Mouse (Mus musculus): ENCODE measurements around the gene Gjd2. TPM values are rescaled to one million over a fixed set of nuclear protein-coding genes. Genes with fewer than 3 reads are reported as not detected.
A peak's percentile ranks its signal among the peaks of the same experiment; 100 is the strongest.

The Gjd2 gene
- polyA plus RNA-seq, 1 experiment from 2014 or later: 1.4 TPM

DNA sequence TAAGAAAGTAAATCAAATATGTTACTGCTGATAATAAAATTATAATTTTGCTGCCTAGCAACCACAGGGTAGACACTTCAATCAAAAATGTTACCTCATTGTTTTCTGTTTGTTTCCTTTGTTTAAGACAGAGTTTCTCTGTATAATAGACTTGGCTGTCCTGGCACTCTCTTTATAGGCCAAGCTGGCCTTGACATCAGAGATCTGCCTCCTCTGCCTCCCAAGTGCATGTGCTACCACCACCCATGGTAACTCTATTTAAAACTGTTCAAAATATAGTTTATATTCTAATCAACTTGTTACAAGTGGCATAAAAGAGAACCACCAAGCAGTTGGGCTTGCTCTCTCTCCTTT, 6.8 kb upstream of the Gjd2 start:
- no peak overlapping the region for H3K27ac ChIP-seq (ENCODE audit: low read depth, low read length)
- no peak overlapping the region for H3K9ac ChIP-seq (ENCODE audit: low read length)
- H3K4me2 ChIP-seq (ENCODE audit: low read depth, low read length, severe bottlenecking): no peak overlapping the region
- H3K9me3 ChIP-seq (ENCODE audit: control insufficient read depth, low read length): no peaks in the 10 kb centered on the region
- no peaks in the 10 kb centered on the region for H3K4me1 ChIP-seq (replicated peaks; ENCODE audit: control insufficient read depth, insufficient read depth, low read length)
- DNase-seq (ENCODE audit: low spot score) (no peak), ATAC-seq (replicated peaks; ENCODE audit: low FRiP score) (0 out of 2 replicates have a peak, but pooled peaks have one; percentile 36)
- no peaks in the 10 kb centered on the region for H3K36me3 ChIP-seq (ENCODE audit: control insufficient read depth, insufficient read depth, low read length)
- no peaks in the 10 kb centered on the region; the same call in 1 of the 2 replicates for H3K27me3 ChIP-seq (ENCODE audit: control insufficient read depth, insufficient read depth, low read length)
- no peak overlapping the region for H3K4me3 ChIP-seq (ENCODE audit: low read depth, low read length)

DNA sequence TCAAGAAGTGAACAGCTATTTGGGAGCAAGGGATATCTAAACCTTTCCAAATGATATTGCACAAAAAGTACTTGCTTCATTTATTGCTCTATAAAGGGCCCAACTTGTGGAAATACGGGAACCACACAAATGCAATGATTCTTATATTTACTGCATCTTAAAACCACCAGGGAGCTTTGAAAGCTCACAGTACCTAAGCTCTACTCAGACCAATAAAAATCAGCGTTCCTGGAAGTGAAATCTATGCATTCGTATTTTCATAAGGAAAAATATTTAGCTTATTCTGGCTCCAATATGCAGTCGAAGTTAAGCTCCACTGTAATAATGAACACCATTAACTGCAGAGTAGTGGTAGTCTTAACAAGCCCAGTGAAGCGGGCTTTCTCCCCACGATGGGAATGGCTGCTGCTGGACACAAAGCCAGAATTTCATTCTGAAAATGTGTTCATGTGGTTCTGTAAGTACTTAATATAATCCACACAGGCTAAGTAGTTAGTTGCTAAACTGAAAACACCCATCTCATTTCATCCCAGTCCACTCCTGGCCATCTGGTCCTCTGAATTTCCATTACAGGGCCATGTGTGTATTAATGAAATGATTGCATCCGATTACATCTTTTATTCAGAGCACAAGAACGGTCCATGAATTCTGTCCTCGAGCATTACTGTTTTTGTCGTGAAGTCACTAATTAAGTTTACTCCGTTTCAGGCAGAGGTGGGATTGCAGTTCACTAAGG, 6.2 kb upstream of the Gjd2 start:
- Histone ChIP-seq H3K9me3 (ENCODE audit: control insufficient read depth, low read length) (no peaks in the 10 kb centered on the region), H3K36me3 (ENCODE audit: control insufficient read depth, insufficient read depth, low read length) (no peaks in the 10 kb centered on the region), H3K9ac (ENCODE audit: low read length) (no peak overlapping the region), H3K4me1 (replicated peaks; ENCODE audit: control insufficient read depth, insufficient read depth, low read length) (no peaks in the 10 kb centered on the region), H3K27me3 (ENCODE audit: control insufficient read depth, insufficient read depth, low read length) (peaks cover 2% of the 10 kb centered on the region), H3K27ac (ENCODE audit: low read depth, low read length) (no peak overlapping the region), H3K4me3 (ENCODE audit: low read depth, low read length) (no peak overlapping the region), H3K4me2 (ENCODE audit: low read depth, low read length, severe bottlenecking) (no peak overlapping the region)
- ATAC-seq (replicated peaks; ENCODE audit: low FRiP score) (0 out of 2 replicates have a peak, but pooled peaks have one; percentile 11), DNase-seq (ENCODE audit: low spot score) (no peak)
- 81% methylated on average over 11 of the region's 11 CpGs for WGBS

DNA sequence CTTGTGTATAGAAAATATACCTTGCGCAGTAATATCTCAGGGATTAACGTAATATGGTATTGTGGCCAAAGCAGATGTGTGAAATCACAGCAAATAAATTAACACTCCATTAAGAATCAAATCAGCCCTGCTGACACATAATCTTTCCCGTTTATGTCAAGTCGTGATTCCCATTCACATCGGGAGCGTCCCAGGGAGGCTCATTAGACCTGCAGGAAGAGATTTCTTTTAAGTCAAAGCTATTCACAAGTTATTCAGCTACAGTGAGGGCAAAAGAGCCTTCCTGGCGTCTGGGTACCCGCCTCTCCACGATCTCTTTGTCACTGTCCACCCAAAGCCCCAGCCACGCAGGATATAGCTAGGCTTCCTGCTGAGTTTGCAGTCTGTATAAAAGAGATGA, 4.7 kb upstream of the Gjd2 start:
- DNase-seq (ENCODE audit: low spot score): no peak
- no peaks in the 10 kb centered on the region for H3K9me3 ChIP-seq (ENCODE audit: control insufficient read depth, low read length)

DNA sequence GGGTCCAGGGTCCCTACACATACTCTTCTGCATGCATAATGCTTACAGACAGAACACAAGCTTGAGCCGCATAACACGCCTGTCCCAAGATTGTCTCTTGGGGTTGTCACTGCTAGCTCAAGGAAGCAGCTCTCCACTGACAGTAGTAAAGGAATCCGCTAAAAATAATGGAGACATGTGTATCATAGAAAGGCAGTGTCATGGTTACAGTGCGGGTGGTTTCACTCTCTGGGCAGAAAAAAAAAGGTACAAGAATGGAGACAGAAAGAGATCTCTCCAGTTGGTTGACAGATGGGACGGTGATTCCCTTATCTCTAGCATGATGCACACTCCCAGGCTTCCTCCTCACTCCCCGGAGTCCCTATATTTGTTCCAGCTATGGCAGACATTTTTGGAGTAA, 1.4 kb upstream of the Gjd2 start:
- H3K27me3 ChIP-seq (ENCODE audit: control insufficient read depth, insufficient read depth, low read length): peaks cover 24% of the 10 kb centered on the region
- DNase-seq (ENCODE audit: low spot score) (no peak), ATAC-seq (replicated peaks; ENCODE audit: low FRiP score) (no peak)
- no peak overlapping the region for H3K4me2 ChIP-seq (ENCODE audit: low read depth, low read length, severe bottlenecking)
- peaks cover 7% of the 10 kb centered on the region; the same call in 1 of the 2 replicates for H3K4me1 ChIP-seq (replicated peaks; ENCODE audit: control insufficient read depth, insufficient read depth, low read length)
- H3K9ac ChIP-seq (ENCODE audit: low read length): no peak overlapping the region
- no peaks in the 10 kb centered on the region for H3K9me3 ChIP-seq (ENCODE audit: control insufficient read depth, low read length)
- no peak overlapping the region for H3K27ac ChIP-seq (ENCODE audit: low read depth, low read length)
- no peak overlapping the region for H3K4me3 ChIP-seq (ENCODE audit: low read depth, low read length)
- 79% methylated on average over 6 of the region's 6 CpGs for WGBS
- H3K36me3 ChIP-seq (ENCODE audit: control insufficient read depth, insufficient read depth, low read length): no peaks in the 10 kb centered on the region

More for the DNA sequence above, 4.7 kb upstream of the Gjd2 start:
- H3K4me3 ChIP-seq (ENCODE audit: low read depth, low read length): no peak overlapping the region
- H3K9ac ChIP-seq (ENCODE audit: low read length): no peak overlapping the region
- peaks cover 17% of the 10 kb centered on the region for H3K27me3 ChIP-seq (ENCODE audit: control insufficient read depth, insufficient read depth, low read length)
- no peak overlapping the region for H3K27ac ChIP-seq (ENCODE audit: low read depth, low read length)
- peaks cover 6% of the 10 kb centered on the region; the same call in 1 of the 2 replicates for H3K4me1 ChIP-seq (replicated peaks; ENCODE audit: control insufficient read depth, insufficient read depth, low read length)
- H3K36me3 ChIP-seq (ENCODE audit: control insufficient read depth, insufficient read depth, low read length): no peaks in the 10 kb centered on the region
- no peak overlapping the region for H3K4me2 ChIP-seq (ENCODE audit: low read depth, low read length, severe bottlenecking)
- WGBS: 21% methylated on average over 10 of the region's 10 CpGs
- ATAC-seq (replicated peaks; ENCODE audit: low FRiP score): peak; percentile 42; the same call in 1 of the 2 replicates

DNA sequence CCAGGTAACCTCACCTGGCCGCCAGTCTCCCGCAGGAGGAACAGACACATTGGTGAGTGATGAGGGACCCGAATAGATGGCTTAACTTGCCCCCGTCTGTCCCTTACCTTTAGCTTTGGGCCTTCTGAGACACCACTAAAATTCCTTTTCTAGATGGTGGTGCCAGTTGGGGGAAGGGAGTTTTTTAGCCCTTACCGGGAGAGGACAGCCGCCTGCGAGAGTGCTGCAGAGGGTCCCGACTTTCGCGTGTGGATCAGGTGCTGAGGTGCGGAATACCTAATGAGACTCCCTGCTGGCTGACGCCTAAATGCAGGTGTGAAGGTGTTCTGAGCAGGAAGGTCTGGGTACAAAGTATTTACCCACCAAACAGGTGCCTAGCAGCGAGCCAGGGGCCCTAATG, 427 bp upstream of the Gjd2 start:
- Histone ChIP-seq H3K4me1 (replicated peaks; ENCODE audit: control insufficient read depth, insufficient read depth, low read length) (peaks cover 7% of the 10 kb centered on the region; the same call in 1 of the 2 replicates), H3K4me3 (ENCODE audit: low read depth, low read length) (peak overlapping the region; percentile 46), H3K36me3 (ENCODE audit: control insufficient read depth, insufficient read depth, low read length) (no peaks in the 10 kb centered on the region), H3K9ac (ENCODE audit: low read length) (peak overlapping the region; percentile 51), H3K27me3 (ENCODE audit: control insufficient read depth, insufficient read depth, low read length) (peaks cover 24% of the 10 kb centered on the region), H3K9me3 (ENCODE audit: control insufficient read depth, low read length) (no peaks in the 10 kb centered on the region), H3K4me2 (ENCODE audit: low read depth, low read length, severe bottlenecking) (peak overlapping the region; percentile 92), H3K27ac (ENCODE audit: low read depth, low read length) (no peak overlapping the region)
- WGBS: 2% methylated on average over 13 of the region's 13 CpGs
- ATAC-seq (replicated peaks; ENCODE audit: low FRiP score): peak; percentile 19; the same call in 1 of the 2 replicates
- DNase-seq (ENCODE audit: low spot score): no peak

DNA sequence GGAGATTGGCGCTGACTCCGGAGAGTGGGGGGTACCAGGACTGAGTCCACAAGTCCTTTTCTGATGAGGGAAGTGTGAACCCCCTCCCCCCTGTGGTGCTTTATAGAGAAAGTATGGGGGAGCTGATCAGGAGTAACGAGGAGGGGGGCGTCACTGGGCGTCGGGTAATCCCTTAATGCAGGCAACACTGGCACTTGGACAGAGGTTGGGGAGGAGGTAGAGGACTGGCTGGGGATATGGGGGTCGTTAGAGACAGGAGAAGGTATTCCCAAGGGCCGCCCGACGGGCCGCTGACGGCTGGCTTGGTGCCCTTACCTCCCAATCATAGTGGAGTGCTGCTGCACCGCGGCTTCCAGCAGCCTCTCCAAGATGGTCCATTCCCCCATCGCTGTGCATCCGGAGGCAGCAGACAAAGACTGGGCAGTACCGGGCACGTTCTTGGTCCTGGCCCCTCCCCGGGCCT, 639 bp downstream of the Gjd2 start:
- H3K9ac ChIP-seq (ENCODE audit: low read length): peak overlapping the region; percentile 51; the same call in 1 of the 2 replicates
- no peak overlapping the region for H3K27ac ChIP-seq (ENCODE audit: low read depth, low read length)
- H3K4me2 ChIP-seq (ENCODE audit: low read depth, low read length, severe bottlenecking): peak overlapping the region; percentile 92
- peak; percentile 74 for ATAC-seq (replicated peaks; ENCODE audit: low FRiP score)
- DNase-seq (ENCODE audit: low spot score): peak; percentile 57
- peaks cover 24% of the 10 kb centered on the region for H3K27me3 ChIP-seq (ENCODE audit: control insufficient read depth, insufficient read depth, low read length)
- WGBS: 3% methylated on average over 19 of the region's 19 CpGs
- H3K4me1 ChIP-seq (replicated peaks; ENCODE audit: control insufficient read depth, insufficient read depth, low read length): peaks cover 7% of the 10 kb centered on the region; the same call in 1 of the 2 replicates
- H3K9me3 ChIP-seq (ENCODE audit: control insufficient read depth, low read length): no peaks in the 10 kb centered on the region
- H3K4me3 ChIP-seq (ENCODE audit: low read depth, low read length): peak overlapping the region; percentile 46
- H3K36me3 ChIP-seq (ENCODE audit: control insufficient read depth, insufficient read depth, low read length): no peaks in the 10 kb centered on the region

DNA sequence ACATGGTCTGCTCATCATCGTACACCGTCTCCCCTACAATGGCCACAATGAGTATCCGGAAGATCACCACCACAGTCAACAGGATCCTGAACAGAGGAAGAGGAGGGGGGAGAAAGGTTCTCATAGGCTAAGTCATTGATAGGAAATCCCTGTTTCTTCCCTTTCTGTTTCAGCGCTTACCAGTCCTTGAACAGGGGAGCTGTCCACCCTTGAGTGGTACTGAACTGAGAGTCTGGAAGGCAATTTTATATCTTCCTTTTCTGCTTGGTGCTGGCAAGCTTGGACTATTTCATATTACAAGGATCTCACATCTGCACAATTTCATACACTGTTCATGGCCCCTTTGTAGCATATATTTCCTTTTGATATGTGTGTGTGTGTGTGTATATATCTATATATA, 1.6 kb downstream of the Gjd2 start:
- 62% methylated on average over 4 of the region's 4 CpGs for WGBS
- peak; percentile 61 for DNase-seq (ENCODE audit: low spot score)
- no peak overlapping the region for H3K4me3 ChIP-seq (ENCODE audit: low read depth, low read length)
- H3K9ac ChIP-seq (ENCODE audit: low read length): no peak overlapping the region
- peaks cover 7% of the 10 kb centered on the region; the same call in 1 of the 2 replicates for H3K4me1 ChIP-seq (replicated peaks; ENCODE audit: control insufficient read depth, insufficient read depth, low read length)
- no peaks in the 10 kb centered on the region for H3K36me3 ChIP-seq (ENCODE audit: control insufficient read depth, insufficient read depth, low read length)
- H3K4me2 ChIP-seq (ENCODE audit: low read depth, low read length, severe bottlenecking): no peak overlapping the region
- H3K27ac ChIP-seq (ENCODE audit: low read depth, low read length): no peak overlapping the region
- H3K9me3 ChIP-seq (ENCODE audit: control insufficient read depth, low read length): no peaks in the 10 kb centered on the region
- peaks cover 24% of the 10 kb centered on the region for H3K27me3 ChIP-seq (ENCODE audit: control insufficient read depth, insufficient read depth, low read length)
- no peak for ATAC-seq (replicated peaks; ENCODE audit: low FRiP score)

DNA sequence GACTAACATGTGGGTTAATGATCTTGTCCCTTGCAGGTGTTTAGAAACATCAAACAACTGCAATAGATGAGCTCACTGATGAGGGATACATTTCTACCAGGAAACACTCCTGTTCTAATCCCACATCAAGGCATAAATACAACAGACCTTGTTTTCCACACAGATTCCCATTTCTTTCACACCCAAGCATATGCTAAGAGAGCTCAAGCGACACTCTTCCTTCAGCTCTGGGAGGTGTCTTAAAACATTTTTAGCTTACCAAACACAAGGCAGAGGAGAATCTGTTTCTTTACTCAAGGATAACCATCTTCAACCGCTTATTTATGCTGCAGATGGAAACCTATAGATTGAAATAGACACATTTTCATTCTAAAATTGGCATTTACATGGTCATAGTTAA, 5.1 kb downstream of the Gjd2 start:
- DNase-seq (ENCODE audit: low spot score): no peak
- 0 out of 2 replicates have a peak, but pooled peaks cover 3% of the 10 kb centered on the region for H3K4me1 ChIP-seq (replicated peaks; ENCODE audit: control insufficient read depth, insufficient read depth, low read length)
- no peak overlapping the region for H3K4me3 ChIP-seq (ENCODE audit: low read depth, low read length)
- H3K27ac ChIP-seq (ENCODE audit: low read depth, low read length): no peak overlapping the region
- no peaks in the 10 kb centered on the region for H3K36me3 ChIP-seq (ENCODE audit: control insufficient read depth, insufficient read depth, low read length)
- no peak overlapping the region for H3K4me2 ChIP-seq (ENCODE audit: low read depth, low read length, severe bottlenecking)
- peaks cover 9% of the 10 kb centered on the region for H3K27me3 ChIP-seq (ENCODE audit: control insufficient read depth, insufficient read depth, low read length)
- no peaks in the 10 kb centered on the region for H3K9me3 ChIP-seq (ENCODE audit: control insufficient read depth, low read length)
- no peak overlapping the region for H3K9ac ChIP-seq (ENCODE audit: low read length)
- WGBS: 89% methylated on average over 2 of the region's 2 CpGs
- ATAC-seq (replicated peaks; ENCODE audit: low FRiP score): no peak

DNA sequence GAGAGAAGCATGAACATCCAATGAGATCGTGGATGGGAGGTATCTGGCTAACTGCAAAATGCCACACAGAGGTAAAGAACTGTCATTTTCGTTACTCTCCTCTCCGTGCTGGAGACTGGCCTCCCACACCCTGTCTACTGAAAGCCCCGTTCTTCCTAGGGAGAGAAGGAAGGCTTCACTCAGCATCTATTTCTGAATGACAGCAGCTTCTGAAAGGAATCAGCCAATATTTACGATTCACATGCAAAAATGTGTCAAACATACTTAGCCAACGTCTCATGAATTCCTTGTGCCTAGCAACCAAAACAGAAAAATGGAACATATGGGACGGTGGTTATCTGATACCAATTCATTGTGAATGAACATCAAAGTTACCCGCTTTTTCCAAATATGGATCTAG, 15.9 kb downstream of the Gjd2 start:
- Histone ChIP-seq H3K4me1 (replicated peaks; ENCODE audit: control insufficient read depth, insufficient read depth, low read length) (no peaks in the 10 kb centered on the region), H3K27ac (ENCODE audit: low read depth, low read length) (no peak overlapping the region), H3K4me2 (ENCODE audit: low read depth, low read length, severe bottlenecking) (no peak overlapping the region), H3K27me3 (ENCODE audit: control insufficient read depth, insufficient read depth, low read length) (no peaks in the 10 kb centered on the region), H3K9ac (ENCODE audit: low read length) (no peak overlapping the region), H3K9me3 (ENCODE audit: control insufficient read depth, low read length) (no peaks in the 10 kb centered on the region), H3K36me3 (ENCODE audit: control insufficient read depth, insufficient read depth, low read length) (no peaks in the 10 kb centered on the region), H3K4me3 (ENCODE audit: low read depth, low read length) (no peak overlapping the region)
- DNase-seq (ENCODE audit: low spot score) (no peak), ATAC-seq (replicated peaks; ENCODE audit: low FRiP score) (no peak)
- 82% methylated on average over 8 of the region's 8 CpGs for WGBS
